Mouse (Mus musculus): Measurements from ENCODE around the gene Gm17622.

Gene Gm17622

GRCm38 (mm10) chr13:96490433-96490832 lies at the start of gene Gm17622:
Gene Gm17622, plus strand, starts transcription at chr13:96490733.
- DNase-seq (ENCODE audit: low read depth) = no peak

- no peak for DNase-seq (ENCODE audit: low read depth)
Observed at GRCm38 (mm10) chr13:96450205-96450856, 40.2 kb upstream of the Gm17622 start.

- DNase-seq (ENCODE audit: low read depth) = no peak
Observed at GRCm38 (mm10) chr13:96450869-96451268, 39.7 kb upstream of the Gm17622 start.

- no peak for DNase-seq (ENCODE audit: low read depth)
Observed at GRCm38 (mm10) chr13:96451386-96452140, 39.0 kb upstream of the Gm17622 start.

DNA sequence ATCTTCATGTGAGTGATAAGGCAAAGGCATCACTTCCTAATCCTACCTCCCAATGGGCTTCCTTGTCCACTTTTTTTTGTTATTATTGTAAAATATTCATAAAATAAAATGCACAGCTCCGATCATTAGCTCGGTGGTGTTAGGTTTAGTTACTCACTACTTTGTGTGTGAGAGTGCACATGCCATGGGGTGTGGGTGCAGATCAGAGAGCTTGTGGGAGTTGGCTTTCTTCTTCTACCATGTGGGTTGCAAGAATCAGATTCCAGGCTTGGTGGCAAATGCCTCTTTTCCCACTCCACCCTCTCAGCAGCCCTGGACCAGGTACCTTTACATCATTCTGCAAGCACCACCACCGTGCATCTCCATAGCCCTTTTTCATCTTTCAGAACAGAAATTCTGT lies 37.9 kb upstream of the Gm17622 start:
- no peak for DNase-seq (ENCODE audit: low read depth)

DNA sequence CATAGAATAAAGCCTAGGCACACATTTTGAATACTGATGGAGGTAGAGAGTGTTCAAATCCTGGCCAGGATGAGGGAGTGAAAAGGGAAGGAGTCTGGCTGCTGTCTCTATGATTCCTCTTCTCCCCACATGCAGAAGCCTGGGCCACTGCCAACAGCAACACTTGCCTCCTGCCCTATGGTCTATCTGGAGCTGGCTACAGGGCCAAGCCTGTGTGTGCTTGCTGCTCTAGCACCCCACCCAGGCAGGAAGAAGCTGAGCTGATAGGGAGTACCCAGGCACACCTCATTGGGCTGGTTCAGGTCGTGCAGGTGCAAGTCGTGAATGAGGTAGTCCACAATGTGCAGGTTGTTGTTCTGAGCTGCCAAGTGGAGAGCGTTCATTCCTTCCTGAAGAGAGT lies 36.2 kb upstream of the Gm17622 start:
- no peak for DNase-seq (ENCODE audit: low read depth)

GRCm38 (mm10) chr13:96457566-96457965 lies 33.0 kb upstream of the Gm17622 start:
- no peak for DNase-seq (ENCODE audit: low read depth)

GRCm38 (mm10) chr13:96458018-96458417 lies 32.5 kb upstream of the Gm17622 start:
- DNase-seq (ENCODE audit: low read depth) = no peak

- DNase-seq (ENCODE audit: low read depth) = no peak
Observed at GRCm38 (mm10) chr13:96458606-96459005, 31.9 kb upstream of the Gm17622 start.

- no peak for DNase-seq (ENCODE audit: low read depth)
Observed at GRCm38 (mm10) chr13:96462644-96463043, 27.9 kb upstream of the Gm17622 start.

GRCm38 (mm10) chr13:96465315-96465714 lies 25.2 kb upstream of the Gm17622 start:
- DNase-seq (ENCODE audit: low read depth) = no peak

- no peak for DNase-seq (ENCODE audit: low read depth)
Observed at GRCm38 (mm10) chr13:96468678-96469077, 21.9 kb upstream of the Gm17622 start.

- no peak for DNase-seq (ENCODE audit: low read depth)
Observed at GRCm38 (mm10) chr13:96470556-96470955, 20.0 kb upstream of the Gm17622 start.

DNA sequence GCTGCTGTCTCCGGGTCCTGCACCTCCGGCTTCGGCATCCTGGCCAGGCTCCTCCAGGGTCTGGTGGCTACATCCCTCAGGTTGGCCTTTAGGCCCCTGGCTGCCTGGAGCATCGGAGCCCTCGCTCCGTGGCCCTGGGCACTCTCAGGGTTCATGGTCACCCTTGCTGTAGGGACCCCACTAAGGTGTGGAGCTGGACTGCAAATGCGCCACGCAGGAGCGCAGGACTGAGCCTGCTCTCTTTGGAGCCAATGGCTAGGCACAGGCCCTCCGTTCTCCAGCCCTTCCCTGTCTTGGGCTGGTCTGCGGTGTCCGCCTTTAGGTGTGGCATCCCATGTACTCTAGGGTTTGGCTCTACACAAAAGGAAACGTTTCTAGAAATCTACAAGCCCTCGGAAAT lies 19.6 kb upstream of the Gm17622 start, which contains the start of gene Ankdd1b:
Gene Ankdd1b (minus strand): TSS at position 242 of the 400 bp plus-strand sequence.
- DNase-seq (ENCODE audit: low read depth) = no peak

- no peak for DNase-seq (ENCODE audit: low read depth)
Observed at GRCm38 (mm10) chr13:96477226-96477625, 13.3 kb upstream of the Gm17622 start.

GRCm38 (mm10) chr13:96478991-96479390 lies 11.5 kb upstream of the Gm17622 start:
- no peak for DNase-seq (ENCODE audit: low read depth)

DNA sequence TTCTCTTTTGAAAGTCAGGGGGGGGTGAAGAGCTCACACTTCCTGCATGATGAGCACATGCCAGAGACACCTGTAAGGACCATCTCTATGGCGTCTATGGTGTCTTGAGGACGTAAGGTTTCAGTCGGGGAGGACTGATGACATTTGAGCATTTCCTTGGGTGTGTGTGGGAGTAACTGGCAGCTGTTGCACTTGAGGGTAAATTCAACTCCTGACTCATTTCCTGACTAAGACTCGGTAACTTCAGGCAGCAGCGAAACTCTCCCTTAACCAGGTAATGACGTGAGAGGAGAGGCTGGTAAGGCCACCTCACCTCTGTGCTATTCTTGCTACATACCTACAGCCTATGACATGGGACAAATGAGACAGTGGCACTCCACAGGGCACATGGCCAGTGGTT lies 3.3 kb upstream of the Gm17622 start:
- no peak for DNase-seq (ENCODE audit: low read depth)

- no peak for DNase-seq (ENCODE audit: low read depth)
Observed at GRCm38 (mm10) chr13:96487968-96488367, 2.6 kb upstream of the Gm17622 start.

DNA sequence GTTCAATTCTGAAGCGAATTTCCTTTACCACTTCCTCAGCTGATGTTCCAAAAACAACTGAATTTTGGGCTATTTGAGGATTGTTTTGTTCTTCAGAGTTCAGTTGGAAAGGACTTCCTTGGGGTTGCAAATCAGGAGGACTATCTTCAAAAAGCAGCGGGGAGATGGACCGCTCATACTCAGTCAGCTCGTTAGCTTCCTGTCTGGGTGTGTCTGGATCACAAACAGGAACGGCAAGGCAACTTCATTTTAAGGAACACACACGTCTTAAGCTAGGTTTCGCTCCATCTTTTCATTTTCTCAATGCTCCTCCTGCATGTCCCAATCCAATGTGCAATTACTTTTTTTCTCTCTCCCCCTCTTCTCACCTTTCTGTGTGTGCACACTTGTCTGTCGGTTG lies 6.1 kb downstream of the Gm17622 start:
- no peak for DNase-seq (ENCODE audit: low read depth)

DNA sequence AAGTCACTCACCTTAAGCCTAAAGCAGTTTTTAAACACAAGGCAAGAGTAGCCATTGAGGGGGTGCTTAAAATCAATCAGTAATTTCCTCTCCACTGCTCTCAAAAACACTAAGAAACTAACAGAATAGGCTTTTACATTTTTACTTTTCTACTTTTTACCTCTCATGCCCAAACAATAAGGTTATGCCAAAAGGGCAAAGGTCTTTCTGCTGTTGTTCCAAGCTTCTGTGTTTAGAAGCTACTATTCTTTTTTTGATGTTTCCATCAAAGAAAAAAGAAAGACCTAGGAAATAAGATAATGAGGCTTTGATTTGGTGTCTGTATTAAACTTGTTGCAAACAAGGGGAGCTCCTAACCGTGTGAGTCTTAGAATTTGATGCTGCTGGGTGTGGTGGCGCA lies 9.4 kb downstream of the Gm17622 start:
- no peak for DNase-seq (ENCODE audit: low read depth)

DNA sequence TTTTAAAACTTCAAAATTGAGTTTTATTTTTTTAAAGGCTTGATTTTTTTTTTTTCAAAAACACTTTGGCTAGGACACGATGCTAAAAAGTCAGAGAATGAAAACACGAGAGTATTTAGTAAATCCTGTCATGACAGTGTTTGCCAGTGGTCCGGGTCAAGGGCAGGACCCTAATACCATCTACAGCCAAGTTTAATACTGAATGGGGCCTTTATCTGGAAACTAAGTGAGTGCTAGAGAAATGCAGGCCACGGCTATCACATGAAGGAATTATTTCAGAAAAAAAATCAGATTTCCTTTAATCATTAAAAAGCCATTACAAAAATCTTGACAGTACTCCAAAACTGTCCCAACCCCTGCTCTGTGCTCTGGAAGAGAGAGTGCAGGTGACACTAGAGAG lies 15.1 kb downstream of the Gm17622 start:
- no peak for DNase-seq (ENCODE audit: low read depth)

DNA sequence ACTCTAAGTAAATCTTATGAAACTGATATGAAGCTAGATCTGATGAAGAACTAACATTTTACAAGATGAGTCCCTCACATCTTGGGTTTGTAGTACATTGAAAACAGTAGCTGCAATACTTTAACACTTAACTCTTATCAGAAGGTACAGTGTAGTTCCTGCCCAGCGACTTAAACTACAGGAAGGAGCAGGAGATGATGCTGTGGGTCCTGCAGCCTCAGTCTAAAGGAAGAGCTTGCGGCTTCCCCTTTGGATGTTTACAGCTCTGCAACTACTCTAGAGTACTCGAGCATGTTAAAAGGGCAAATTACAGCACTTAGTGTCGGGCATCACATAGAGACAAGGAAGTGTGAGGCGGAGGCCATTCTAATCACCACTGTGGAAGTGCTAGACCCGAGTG lies 15.8 kb downstream of the Gm17622 start:
- no peak for DNase-seq (ENCODE audit: low read depth)

DNA sequence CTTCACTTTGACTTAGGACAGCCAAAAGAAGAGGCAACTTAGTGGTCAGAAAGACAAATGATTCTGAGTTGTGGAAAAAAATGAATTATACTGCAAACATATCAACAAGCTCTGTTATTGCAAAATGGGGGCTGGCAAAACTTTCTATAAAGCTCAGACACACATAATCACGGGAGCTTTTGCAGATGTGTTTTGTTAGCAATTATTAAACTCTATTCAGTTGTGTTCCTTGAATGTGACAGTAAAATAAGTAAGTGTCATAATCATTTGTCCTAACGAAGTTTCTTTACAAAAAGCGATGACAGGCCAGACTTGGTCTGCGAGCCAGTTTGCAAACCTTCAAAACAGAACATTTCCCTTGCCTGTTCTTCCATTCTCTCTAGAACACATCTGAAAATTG lies 17.0 kb downstream of the Gm17622 start:
- no peak for DNase-seq (ENCODE audit: low read depth)

DNA sequence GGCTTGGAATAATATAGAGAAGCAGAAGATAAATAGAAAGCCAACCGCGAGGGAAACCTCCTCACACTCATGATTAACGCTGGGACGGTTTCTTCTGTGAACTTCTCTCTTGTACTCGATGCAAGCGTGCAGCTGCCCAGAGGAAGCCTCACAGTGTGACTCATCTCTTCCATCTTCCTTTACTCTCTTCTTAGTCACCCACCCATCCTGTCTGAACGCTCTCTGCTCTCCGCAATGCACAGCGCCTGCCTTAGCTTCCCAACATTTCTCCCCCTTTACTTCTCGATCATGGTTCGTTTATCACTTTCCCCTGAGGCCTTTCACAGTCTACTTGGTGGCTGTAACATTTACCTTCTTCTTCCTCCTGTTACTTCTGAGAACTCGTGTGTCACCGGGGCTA lies 20.1 kb downstream of the Gm17622 start:
- peak; percentile 72 for DNase-seq (ENCODE audit: low read depth)
